Mouse (Mus musculus) left cerebral cortex, postnatal 14 days (tissue): ENCODE results near the gene Cbln3. TPM values are rescaled to one million over a fixed set of nuclear protein-coding genes. Genes with fewer than 3 reads are reported as not detected.

Source experiments
- DNase-seq, 2 experiments: peaks; one replicate each; pipeline ENCODE4 v3.0.0; 2021 to 2022; ENCODE audit warnings: low spot score in 2 of 2, mixed read lengths in 1 of 2
- intact Hi-C: fragments of 180-260 bp; cut with DNase I; formaldehyde crosslinking; loops from one replicate; pipeline ENCODE4 v1.15.1; 2025
- total RNA-seq, 2 experiments: library from RNA; stranded (reverse); gene quantifications; 2 replicates each; pipeline ENCODE4 v1.2.3; 2021

Gene Cbln3
- total RNA-seq, 2 experiments from 2014 or later = 0.23 to 1.1 TPM

- DNase-seq = no peak
- intact Hi-C loops = no loop called here
Observed at GRCm38 (mm10) chr14:55883149-55883661, 987 bp downstream of the Cbln3 start.

- DNase-seq = no peak
- intact Hi-C loops = no loop called here
Observed at GRCm38 (mm10) chr14:55882171-55882641, 2.0 kb downstream of the Cbln3 start.

GRCm38 (mm10) chr14:55880982-55881381, 3.2 kb downstream of the Cbln3 start:
- DNase-seq = no peak
- intact Hi-C loops = no loop called here

- intact Hi-C loops = no loop called here
- DNase-seq = peak; percentile 84 to 93
Observed at GRCm38 (mm10) chr14:55879623-55880022, 4.6 kb downstream of the Cbln3 start.

- intact Hi-C loops = no loop called here
- no peak for DNase-seq
Observed at GRCm38 (mm10) chr14:55878316-55878940, 5.8 kb downstream of the Cbln3 start.

- intact Hi-C loops = no loop called here
- DNase-seq = peak; percentile 34 to 90
Observed at GRCm38 (mm10) chr14:55877469-55878315, 6.5 kb downstream of the Cbln3 start.

- intact Hi-C loops = loop anchor here (2.0 kb wide), 1 partner anchor 45 kb away; no protein-coding TSS in a partner anchor
- peak; percentile 74 to 78 for DNase-seq
Observed at GRCm38 (mm10) chr14:55873714-55874683, 10.2 kb downstream of the Cbln3 start.

- intact Hi-C loops = no loop called here
- no peak for DNase-seq
Observed at GRCm38 (mm10) chr14:55873242-55873713, 10.9 kb downstream of the Cbln3 start.

- intact Hi-C loops = no loop called here
Observed at GRCm38 (mm10) chr14:55872551-55872950, 11.6 kb downstream of the Cbln3 start.

GRCm38 (mm10) chr14:55872039-55872438, 12.2 kb downstream of the Cbln3 start:
- no peak for DNase-seq
- intact Hi-C loops = no loop called here

More at GRCm38 (mm10) chr14:55872551-55872950, 11.6 kb downstream of the Cbln3 start:
- DNase-seq = no peak

GRCm38 (mm10) chr14:55869538-55869937, 14.7 kb downstream of the Cbln3 start:
- intact Hi-C loops = loop anchor here (5.0 kb wide), 1 partner anchor 87 kb away; the partner anchor contains the start of gene Adcy4
- DNase-seq = no peak

GRCm38 (mm10) chr14:55868230-55869026, 15.8 kb downstream of the Cbln3 start:
- intact Hi-C loops = loop anchor here (5.0 kb wide), 1 partner anchor 86 kb away; the partner anchor contains the start of gene Adcy4
- no peak for DNase-seq

- intact Hi-C loops = loop anchor here (5.0 kb wide), 1 partner anchor 85 kb away; the partner anchor contains the start of gene Adcy4
- DNase-seq = peak; percentile 52 to 64
Observed at GRCm38 (mm10) chr14:55866962-55867361, 17.2 kb downstream of the Cbln3 start.

GRCm38 (mm10) chr14:55863773-55864172, 20.4 kb downstream of the Cbln3 start:
- DNase-seq = peak; percentile 36 to 72
- intact Hi-C loops = loop anchor here (5.0 kb wide), 1 partner anchor 41 kb away; the partner anchor contains the start of gene Nfatc4

GRCm38 (mm10) chr14:55862970-55863369, 21.2 kb downstream of the Cbln3 start:
- intact Hi-C loops = loop anchor here (5.0 kb wide), 1 partner anchor 41 kb away; the partner anchor contains the start of gene Nfatc4
- no peak for DNase-seq

- no peak for DNase-seq
- intact Hi-C loops = loop anchor here (5.0 kb wide), 1 partner anchor 40 kb away; the partner anchor contains the start of gene Nfatc4
Observed at GRCm38 (mm10) chr14:55862186-55862585, 22.0 kb downstream of the Cbln3 start.

- intact Hi-C loops = no loop called here
- no peak for DNase-seq
Observed at GRCm38 (mm10) chr14:55857588-55857987, 26.6 kb downstream of the Cbln3 start.

GRCm38 (mm10) chr14:55855101-55855561, 29.1 kb downstream of the Cbln3 start:
- intact Hi-C loops = no loop called here
- DNase-seq = no peak
